Mouse (Mus musculus): ENCODE measurements around the gene Ust.
"Not testable (repeated sequence)": the region's sequence is repeated elsewhere in the genome, so short reads cannot be mapped to it uniquely, and the experiment has no call there.

Ust gene

GRCm38 (mm10) chr10:8518141-8519013 lies at the start of gene Ust:
Ust (minus strand) TSS chr10:8518825.
- in situ Hi-C loops (cut with MboI; ENCODE audit: unreplicated experiment in 2 of 2): no loop called here

DNA sequence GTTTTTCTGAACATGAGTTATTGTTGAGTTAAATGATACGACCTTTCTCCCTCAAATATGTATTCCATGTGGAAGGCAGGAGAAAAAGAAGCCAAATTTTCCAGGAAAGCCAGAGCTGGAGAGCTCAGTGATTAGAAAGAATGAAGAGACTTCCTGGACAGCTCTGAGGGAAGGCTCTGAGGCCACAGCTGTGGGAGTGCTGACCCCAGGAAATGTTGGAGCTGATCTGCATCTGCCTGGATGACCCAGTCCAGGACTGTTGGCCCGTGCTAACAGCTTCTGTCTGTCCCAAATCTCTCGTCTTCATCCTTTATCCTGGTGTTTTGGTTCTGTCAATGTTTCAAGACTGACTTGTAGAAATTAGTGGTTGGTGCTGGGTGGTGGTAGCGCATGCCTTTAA lies 42.7 kb upstream of the Ust start:
- in situ Hi-C loops (cut with MboI; ENCODE audit: unreplicated experiment in 2 of 2): no loop called here

DNA sequence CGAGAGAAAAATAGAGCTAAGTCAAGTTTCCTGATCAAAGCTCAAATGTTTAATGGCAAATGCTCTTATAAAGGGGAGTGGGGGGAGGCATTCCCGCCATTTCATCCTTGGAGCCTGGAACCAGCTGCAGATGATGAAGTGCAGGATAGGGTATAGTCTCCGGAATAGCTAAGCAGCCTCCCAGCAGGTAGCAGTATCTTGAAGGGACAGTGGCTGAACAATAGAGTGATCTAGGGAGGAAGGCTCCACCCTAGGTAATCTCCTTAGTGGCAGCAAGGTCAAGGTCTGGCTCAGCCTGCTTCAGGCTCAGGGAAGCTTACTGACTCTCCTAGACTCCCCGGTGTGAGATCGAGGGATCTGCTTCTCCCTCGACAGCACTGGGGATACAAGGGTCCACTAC lies 40.9 kb upstream of the Ust start:
- in situ Hi-C loops (cut with MboI; ENCODE audit: unreplicated experiment in 2 of 2): not testable (repeated sequence)

DNA sequence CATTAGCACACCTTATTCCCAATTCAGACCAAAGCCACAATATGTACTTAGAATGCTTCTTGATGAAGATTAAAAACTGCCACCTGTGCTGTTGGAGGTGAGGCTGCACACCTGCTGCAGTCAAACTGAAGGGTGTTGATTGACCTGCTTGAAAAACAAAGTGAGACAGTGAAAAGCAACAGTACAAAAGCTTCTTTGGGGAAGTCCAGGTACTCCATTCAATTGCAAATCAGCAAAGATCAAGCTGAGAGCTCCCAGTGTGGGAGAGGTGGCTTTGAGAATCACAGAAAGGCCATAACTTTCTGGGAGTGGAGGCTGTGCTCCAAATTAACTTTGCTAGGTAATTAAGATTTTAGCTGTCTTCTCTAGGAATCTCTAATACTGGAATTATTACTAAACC lies 33.6 kb upstream of the Ust start:
- in situ Hi-C loops (cut with MboI; ENCODE audit: unreplicated experiment in 2 of 2): not testable (repeated sequence)

- in situ Hi-C loops (cut with MboI; ENCODE audit: unreplicated experiment in 2 of 2): not testable (repeated sequence)
These were observed 33.0 kb upstream of the Ust start for GRCm38 (mm10) chr10:8551601-8552000.

DNA sequence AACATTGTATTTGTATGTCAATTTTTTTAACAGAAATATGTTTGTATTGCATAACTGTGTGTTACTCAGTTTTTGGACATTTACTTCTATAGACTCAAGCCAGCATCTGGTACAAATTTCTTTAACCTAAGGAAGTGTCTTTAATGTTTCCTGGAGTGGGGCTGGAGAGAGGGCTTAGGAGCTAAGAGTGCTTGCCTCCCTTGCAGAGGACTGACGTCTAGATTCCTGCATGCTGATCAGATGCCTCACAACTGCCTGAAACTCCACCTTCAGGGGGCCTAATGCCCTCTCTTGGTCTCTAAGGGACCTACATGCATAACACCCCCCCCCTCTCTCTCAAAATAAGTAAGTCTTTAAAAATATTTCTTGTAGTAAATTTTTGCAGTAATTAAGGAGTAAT lies 22.9 kb upstream of the Ust start:
- in situ Hi-C loops (cut with MboI; ENCODE audit: unreplicated experiment in 2 of 2): no loop called here

GRCm38 (mm10) chr10:8535445-8535844 lies 16.8 kb upstream of the Ust start:
- in situ Hi-C loops (cut with MboI; ENCODE audit: unreplicated experiment in 2 of 2): no loop called here

- in situ Hi-C loops (cut with MboI; ENCODE audit: unreplicated experiment in 2 of 2): no loop called here
These were observed 13.0 kb upstream of the Ust start for GRCm38 (mm10) chr10:8531651-8532050.

GRCm38 (mm10) chr10:8530505-8531051 lies 12.0 kb upstream of the Ust start:
- in situ Hi-C loops (cut with MboI; ENCODE audit: unreplicated experiment in 2 of 2): no loop called here

GRCm38 (mm10) chr10:8529173-8529572 lies 10.5 kb upstream of the Ust start:
- in situ Hi-C loops (cut with MboI; ENCODE audit: unreplicated experiment in 2 of 2): no loop called here

DNA sequence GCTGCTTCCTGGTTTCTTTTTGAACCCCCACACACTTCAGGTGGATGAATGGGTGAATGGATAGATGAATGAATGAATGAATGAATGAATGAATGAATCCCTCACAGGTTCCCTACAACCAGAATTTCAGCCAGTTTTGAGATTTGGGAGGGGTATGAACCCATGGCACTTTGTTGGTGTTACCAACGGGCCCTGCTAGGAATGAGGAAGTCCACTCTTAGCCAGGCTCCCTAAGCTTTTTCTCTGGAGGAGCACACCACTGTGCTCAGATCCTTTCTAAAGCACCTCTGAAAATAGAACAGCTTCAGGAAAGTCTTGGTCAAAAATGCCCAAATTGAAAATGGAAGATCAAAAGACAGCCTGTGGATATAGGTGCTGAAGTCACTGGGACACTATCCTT lies 6.7 kb upstream of the Ust start:
- in situ Hi-C loops (cut with MboI; ENCODE audit: unreplicated experiment in 2 of 2): no loop called here

DNA sequence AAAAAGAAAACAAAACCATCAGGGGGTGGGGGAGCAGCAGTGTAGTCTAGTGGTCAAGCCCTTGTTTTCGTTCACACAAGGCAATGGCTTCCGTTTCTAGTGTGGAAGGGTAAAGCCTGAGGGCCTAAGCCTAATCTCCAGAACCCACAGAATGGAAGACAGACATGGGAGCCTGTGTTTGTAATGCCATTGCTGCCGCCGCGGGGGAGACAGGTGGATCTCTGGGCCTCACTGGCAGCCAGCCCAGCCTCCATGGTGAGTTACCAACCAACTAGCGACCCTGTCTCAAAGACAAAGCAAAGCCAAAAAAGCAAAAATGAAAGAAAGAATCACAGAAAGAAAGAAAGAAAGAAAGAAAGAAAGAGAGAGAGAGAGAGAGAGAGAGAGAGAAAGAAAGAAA lies 2.9 kb upstream of the Ust start:
- in situ Hi-C loops (cut with MboI; ENCODE audit: unreplicated experiment in 2 of 2): no loop called here

DNA sequence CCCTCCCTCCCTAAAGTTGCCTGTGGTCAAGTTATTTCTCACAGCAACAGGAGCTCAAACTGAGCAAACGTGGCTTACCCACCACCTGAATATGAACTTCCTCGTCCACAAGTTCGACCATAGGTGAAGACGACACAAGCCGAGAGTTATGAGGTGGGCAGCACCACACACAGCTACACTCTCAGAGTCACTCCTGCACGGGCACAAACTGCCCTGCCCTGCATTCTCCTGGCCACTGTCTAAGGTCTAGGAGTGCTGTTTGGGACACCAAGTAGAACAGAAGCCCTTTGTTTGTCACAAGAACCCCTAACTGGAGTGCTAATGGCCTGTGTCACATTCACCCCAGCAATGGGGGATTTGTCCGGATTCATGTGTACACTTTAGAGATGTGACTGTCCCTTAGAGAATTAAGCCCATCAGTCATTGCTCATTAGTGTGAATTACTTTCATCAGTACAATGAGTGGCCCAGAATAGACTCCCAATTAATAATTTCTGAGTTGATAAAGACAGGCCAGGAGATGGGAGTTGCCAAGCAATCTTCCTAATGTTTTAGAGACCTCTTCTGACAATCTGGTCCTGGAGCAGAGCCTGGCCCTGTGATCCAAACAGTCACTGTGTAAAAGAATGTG lies 2.3 kb upstream of the Ust start:
- in situ Hi-C loops (cut with MboI; ENCODE audit: unreplicated experiment in 2 of 2): no loop called here

DNA sequence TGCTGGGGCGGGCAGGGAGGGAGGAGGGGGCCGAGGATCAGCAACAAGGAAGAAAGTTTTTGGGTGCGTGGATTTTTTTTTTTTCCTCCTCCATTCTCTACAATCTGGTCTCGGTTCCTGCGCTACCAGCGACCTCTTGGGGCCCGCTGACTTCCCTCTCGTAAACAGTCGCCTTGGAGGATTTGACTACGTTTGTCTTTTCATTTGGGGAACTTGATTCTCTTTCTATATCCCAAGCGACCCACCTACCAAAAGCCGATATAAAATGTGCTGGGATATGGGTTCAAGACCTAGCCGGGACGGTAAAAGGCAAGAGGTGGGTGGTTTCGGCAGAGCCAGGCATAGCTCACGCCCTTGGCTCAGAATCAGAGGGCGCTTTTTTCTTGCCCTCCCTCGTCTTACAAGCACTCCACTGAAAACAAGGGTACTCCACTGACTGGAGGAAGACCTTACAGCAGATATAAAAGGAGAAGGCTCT lies 428 bp upstream of the Ust start:
- in situ Hi-C loops (cut with MboI; ENCODE audit: unreplicated experiment in 2 of 2): no loop called here

GRCm38 (mm10) chr10:8517591-8518140 lies 959 bp downstream of the Ust start:
- in situ Hi-C loops (cut with MboI; ENCODE audit: unreplicated experiment in 2 of 2): no loop called here

DNA sequence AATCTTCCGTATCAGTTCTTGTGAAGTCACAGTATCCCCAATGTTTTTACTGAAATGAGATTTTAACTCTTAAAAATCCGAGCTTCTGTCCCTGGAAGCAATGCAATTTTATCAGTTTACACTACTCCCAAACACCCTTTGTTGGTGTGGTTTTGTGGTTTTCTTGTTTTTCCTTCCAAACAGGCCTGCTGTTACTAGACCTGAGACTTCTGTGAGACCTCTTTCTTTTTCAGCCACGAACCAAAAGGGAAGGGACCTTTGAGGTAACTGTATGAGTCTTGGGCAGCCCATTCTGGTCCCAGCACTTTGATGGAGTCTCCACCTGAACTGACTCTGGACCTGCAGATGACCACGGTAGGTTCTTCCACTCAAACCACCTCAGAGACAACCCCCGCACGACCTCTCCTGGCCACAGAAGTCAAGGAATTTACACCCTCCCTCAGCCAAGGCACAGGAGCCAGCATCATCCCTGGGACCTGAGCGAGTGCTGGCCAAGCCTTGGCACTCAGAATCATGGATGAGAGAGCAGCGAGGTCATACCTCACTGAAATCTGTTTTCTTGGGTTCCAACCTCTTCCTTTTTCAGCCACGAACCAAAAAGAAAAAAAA lies 1.6 kb downstream of the Ust start:
- in situ Hi-C loops (cut with MboI; ENCODE audit: unreplicated experiment in 2 of 2): no loop called here

GRCm38 (mm10) chr10:8513690-8514089 lies 4.9 kb downstream of the Ust start:
- in situ Hi-C loops (cut with MboI; ENCODE audit: unreplicated experiment in 2 of 2): no loop called here

- in situ Hi-C loops (cut with MboI; ENCODE audit: unreplicated experiment in 2 of 2): no loop called here
These were observed 6.4 kb downstream of the Ust start for GRCm38 (mm10) chr10:8512222-8512621.

GRCm38 (mm10) chr10:8511760-8512159 lies 6.9 kb downstream of the Ust start:
- in situ Hi-C loops (cut with MboI; ENCODE audit: unreplicated experiment in 2 of 2): no loop called here

DNA sequence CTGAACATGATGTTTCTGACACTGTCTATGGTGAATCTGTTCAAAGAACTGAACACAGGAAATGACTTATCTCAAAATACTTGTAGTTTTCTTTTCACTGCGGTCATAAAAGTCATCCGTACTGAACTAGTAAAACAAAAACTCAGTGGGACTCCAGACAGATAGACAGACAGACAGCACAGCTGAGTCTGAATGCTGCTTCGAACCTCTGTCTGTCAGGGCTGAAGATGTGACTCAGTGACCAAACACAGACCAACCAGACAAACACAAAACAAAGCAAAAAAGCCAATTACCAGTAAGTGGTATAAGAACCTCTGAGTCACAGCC lies 12.4 kb downstream of the Ust start:
- in situ Hi-C loops (cut with MboI; ENCODE audit: unreplicated experiment in 2 of 2): no loop called here
